Mouse (Mus musculus): ENCODE results near the gene Galk1.

Galk1 gene

DNA sequence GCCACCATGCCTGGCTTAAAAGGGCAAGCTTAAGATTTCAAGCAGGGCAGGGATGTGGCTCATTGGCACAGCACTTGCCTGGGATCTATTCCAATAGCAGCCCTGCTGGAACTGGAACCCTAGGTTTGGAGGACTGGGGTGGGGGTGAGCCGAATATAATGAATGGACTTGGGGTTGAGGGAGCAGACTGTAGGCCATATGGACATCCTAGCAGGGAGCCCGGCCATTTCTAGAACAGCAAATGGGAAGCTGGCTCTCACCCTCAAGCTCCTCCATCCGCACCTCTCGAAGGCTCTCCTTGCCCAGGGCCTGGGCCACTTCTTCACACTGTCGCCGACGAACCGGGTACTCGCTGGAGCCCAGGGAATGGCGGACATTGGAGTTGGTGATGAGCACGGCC, 2.9 kb downstream of the Galk1 start:
- DNase-seq (ENCODE audit: low spot score): no peak

DNA sequence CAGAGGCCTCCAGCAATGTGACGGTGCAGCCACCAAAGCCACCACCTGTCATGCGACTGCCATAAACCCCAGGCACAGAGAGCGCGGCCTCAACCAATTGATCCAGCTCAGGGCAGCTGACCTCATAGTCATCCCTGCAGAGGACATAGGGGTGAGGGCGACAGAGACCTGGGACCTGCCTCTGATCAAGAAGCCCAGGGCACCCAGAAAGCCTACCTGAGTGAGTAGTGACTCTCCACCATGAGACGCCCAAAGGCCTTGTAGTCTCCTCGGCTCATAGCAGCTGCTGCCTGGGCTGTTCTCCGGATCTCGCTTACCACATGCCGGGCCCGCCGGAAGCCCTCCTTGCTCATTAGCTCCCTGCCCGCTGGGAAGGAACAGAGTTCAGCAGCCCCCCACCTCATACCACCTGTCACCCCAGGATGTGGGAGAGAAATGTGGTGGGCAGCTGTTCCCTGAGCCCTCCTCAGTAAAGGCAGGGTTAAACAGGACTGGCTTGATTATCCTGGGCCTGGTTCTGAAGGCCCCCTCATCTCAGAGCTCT, 3.6 kb downstream of the Galk1 start:
- no peak for DNase-seq (ENCODE audit: low spot score)

DNA sequence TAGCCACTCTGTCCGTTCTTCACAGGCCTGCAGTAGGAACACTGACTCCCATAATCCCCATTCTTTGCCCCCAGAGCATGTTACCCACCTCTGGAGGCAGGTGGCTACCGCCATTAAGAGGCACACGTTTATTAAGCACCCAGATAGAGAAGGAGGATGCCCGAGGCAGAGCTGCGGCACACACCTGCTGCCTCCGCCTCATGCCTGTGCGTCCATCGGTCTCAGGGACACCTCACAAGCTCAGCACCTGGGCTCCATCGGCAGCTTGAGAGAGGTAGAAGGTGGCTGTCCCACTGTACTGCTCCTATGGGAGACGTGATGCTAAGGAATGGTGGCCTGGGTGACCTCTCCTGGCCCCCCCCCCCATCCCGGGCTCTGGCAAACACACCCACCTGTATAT, 4.1 kb downstream of the Galk1 start:
- no peak for DNase-seq (ENCODE audit: low spot score)

DNA sequence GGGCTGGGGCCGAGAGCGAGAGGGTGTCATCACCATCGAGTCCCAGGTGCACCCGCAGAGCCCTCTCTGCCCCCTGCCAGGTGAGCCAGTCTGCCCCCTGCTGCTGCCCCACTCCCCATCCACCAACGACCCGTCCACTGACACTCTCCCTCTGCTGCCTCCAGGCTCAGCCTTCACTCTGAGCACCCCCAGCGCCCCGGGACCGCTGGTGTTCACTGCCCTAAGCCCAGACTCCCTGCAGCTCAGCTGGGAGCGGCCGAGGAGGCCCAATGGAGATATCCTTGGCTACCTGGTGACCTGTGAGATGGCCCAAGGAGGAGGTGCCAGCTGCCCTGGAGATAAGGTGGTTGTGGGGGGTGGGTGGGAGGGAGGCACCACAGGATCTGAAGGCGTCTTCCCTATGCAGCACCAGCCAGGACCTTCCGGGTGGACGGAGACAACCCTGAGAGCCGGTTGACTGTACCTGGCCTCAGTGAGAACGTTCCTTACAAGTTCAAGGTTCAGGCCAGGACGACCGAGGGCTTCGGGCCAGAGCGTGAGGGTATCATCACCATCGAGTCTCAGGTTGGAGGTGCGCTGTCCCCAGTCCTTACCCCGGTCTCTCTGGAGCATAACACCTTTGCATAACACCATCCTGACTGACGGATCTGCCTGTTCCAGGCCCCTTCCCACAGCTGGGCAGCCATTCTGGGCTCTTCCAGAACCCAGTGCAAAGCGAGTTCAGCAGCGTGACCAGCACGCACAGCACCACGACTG, 5.2 kb downstream of the Galk1 start:
- DNase-seq (ENCODE audit: low spot score): no peak

DNA sequence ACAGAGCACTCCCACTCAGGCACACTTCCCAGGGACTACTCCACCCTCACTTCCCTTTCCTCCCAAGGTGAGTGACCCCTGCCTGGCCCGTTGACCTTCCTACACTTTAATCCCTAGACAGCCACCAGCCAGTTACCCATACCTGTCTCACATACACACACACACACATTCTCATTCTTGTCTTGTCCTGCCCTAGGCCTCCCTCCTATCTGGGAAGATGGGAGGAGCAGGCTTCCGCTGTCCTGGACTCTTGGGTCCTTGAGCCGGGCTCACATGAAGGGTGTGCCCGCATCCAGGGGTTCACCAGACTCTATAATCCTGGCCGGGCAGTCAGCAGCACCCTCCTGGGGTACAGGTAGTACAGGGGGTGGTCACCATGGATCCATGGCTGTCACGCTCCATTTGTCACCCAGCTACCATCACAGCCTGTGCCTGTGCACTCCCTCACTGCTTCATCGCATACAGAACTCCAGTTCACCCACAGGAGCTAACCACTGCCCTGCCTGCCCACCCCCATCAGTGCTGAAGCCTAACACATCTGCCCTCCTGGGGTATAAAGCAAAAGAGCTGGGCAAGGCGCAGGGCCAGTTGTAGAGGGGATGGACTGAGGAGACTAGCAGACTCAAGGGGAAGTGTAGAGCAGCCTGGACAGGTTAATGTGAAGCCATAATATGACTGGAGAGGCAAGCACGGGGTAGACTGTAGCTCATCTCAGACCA, 6.7 kb downstream of the Galk1 start:
- no peak for DNase-seq (ENCODE audit: low spot score)

DNA sequence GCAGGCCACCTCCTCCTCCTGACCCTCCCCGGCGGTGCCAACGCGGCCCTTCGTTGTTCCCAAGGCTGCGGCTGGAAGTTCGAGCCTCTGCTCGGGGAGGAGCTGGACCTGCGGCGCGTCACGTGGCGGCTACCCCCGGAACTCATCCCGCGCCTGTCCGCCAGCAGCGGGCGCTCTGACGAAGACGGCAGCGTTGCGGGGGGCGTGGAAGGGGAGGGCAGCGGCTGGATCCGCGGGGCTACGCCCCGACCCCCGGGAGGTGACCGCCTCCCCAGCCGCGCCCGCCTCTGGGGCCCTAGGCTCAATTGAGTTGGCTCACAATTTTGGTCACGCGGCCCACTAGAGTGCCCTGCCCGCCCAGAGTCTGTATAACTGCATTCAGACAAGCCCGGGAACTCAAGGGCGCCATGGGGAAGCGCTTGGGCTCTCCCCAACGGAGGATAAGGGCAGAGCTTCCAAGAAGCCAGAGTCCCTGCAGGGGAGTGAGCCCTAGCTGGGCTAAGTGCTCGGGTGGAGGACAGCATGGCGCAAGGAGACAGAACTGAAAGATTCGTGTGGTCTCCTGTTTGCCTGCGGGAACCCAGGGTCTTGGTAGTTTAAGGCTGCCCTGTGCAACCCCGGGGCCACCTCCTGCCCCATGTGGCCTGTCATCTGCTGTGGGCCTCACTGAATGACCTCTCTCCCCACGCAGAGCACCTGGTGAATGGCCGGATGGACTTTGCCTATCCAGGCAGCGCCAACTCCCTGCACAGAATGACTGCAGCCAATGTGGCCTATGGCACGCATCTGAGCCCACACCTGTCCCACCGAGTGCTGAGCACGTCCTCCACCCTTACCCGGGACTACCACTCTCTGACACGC, 7.4 kb downstream of the Galk1 start:
- no peak for DNase-seq (ENCODE audit: low spot score)

DNA sequence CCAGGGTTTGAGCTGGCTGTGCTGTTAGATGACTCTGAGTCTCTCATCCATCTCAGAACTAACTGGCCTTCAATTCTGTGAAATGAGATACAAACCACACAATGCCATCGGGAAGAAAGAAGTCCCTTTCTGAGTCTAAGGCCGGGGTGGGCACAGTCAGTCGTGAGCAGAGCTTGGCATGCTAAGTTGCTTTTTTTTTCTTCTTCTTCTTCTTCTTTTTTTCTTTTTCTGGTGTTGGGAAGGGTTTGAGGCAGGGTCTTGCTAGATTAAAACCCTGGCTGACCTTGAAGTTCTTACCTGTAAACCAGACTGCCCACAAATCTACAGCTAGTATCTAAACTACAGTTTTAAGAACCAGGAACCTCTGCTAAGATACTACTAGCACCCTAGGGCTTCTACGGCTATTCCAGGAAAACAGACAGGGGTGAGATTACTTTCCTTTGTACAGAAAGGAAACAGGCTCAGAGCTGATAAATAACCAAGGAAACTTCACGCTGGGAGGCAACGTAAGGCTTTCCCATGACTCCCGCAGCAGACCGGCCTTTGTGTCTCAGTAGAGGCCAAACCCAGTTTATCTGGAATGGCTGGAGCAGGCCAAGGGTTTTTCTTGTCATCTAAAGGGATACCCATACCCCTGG, 8.2 kb downstream of the Galk1 start:
- no peak for DNase-seq (ENCODE audit: low spot score)

DNA sequence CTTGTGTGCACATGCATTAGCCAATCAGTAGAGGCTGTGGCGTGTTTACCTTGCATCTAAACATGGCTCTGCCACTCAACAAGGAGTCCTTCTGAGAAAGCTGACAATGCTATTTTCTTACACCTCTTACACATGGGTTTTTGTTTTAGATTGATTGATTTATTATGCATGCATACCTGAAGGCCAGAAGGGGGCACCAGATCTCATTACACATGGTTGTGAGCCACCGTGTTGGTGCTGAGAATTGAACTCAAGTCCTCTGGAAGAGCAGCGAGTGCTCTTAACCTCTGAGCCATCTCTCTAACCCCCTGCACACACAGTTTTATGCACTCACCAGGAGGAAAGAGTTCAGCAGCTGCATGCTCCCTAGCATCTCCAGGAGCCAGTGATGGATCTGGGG, 9.6 kb downstream of the Galk1 start:
- DNase-seq (ENCODE audit: low spot score): no peak

DNA sequence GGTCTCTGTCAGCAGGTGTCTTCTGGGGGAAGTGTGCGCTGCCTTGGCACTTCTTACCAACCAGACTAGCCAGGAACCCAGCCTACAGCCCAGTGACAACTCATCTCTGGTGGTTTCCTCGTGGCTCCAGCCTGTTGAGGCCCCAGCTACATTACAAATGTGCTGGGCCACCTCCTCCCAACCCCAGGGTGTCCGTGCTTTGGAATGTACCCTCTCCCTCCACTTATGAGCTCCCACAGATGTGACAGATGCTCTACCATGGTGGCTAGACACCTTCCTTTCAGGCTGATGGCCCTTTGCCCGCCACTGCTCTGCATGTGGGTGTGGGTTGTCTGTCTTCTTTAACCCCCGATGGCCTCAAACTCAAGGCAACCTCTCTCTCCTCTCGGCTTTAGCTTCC, 10.8 kb downstream of the Galk1 start:
- no peak for DNase-seq (ENCODE audit: low spot score)

DNA sequence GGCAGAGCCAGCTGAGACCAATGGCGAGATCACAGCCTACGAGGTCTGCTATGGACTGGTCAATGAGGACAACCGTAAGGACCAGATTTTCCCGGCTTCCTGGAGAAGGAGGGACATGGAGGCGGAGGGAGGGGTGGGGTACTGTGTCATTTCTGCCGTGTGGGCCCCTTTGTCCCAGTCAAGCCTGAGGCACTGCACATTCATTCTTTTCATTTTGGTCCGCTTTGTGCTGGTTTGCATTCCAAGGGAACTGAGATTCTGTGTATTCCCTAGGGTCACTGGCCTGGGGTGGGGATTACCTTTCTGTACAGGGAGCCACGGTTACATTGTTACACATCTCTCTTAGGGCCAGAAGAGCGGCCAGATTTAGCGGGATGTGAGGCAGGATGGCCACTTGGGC, 11.9 kb downstream of the Galk1 start:
- DNase-seq (ENCODE audit: low spot score): no peak

DNA sequence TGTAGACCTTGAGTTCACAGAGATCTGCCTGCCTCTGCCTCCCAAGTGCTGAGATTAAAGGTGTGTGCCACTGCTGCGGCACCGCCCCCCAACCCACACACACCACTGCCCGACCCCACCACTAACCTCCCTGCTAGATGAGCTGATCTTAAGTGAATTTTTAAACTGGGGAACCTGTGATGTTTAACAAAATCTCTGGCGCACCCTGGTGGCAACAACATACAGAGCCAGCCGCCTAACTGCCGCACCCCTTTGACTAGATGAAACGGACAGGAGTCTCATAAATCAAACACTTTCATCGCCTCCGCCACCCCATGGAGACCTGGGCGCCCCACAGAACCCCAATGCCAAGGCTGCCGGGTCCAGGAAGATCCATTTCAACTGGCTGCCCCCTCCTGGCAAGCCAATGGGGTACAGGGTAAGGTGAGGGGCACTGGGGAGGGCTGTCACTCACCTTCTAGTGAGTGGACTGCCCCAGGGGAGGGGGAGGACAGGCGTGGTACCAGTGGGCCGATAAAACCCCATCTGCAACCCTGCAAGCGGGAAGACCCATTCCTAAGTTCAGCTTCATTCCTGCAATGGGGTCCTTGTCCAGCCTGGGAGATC, 12.9 kb downstream of the Galk1 start:
- DNase-seq (ENCODE audit: low spot score): peak; percentile 55

DNA sequence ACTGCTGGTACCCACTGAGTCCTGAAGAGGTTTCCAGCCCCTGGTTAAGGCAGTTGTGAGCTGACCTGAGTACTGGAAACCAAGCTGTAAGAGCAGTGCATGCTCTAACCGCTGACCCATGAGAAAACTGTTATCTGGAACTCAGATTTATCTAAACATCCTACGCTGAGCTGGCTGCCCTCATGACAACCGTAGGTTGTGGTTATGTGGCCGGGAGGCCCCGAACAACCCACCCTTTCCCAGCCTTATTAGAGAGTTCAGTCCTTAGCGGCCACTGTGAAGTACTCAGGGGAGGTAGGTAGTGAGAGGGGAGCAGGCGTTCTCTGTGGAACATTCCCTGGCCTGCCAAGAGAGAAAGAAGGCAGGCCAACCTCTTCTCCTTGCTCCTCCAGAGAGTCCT, 13.5 kb downstream of the Galk1 start:
- DNase-seq (ENCODE audit: low spot score): no peak

DNA sequence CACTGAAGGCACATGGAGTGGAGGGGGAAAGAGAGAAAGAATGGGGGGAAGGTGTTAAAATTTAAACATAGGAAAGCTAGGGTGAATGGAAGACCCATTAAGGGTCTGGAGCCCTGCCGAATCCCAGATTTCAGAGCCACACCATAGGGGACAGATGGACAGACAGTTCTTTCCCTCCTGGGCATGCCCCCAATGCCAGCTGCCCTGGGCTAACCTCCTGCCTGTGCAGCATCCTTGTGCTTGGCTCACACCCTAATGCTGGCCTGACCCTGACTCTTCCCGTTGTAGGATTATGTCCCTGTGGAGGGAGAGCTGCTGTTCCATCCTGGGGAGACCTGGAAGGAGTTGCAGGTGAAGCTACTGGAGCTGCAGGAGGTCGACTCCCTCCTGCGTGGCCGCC, 14.9 kb downstream of the Galk1 start:
- no peak for DNase-seq (ENCODE audit: low spot score)

DNA sequence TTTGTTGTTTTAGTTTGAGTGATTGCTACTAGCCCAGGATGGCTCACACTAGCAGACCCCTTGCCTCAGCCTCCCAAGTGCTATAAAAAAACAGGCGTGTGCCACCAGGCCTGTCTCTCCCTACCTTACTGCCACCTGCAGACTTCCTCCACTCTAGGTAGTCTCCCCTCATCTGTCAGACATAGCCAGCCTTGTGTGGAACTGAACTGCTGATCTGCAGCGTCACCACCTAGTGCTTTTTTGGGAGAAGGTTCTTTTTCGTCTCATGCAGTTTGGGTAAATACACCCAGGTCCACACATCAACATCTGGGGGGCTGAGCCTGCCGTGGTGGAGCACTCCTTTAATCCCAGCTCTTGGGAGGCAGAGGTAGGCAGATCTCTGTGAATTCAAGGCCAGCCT, 15.5 kb downstream of the Galk1 start:
- DNase-seq (ENCODE audit: low spot score): no peak

DNA sequence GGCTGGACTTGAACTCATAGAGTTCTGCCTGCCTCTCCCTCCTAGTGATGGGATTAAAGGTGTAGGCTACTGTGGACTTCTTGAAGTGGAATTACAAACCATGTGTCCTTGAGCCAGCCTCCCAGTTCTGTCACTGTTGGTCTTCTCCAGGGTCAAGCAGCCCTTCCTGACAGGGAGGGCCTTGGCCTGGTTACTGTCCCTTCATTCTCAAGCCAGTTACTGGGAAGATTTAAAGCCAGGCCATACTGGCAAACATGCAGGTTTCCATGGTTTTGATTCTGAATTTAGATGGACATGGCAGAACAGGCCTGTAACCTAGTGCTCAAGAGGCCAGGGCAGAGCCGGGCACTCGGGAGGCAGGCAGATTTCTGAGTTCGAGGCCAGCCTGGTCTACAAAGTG, 17.3 kb downstream of the Galk1 start:
- no peak for DNase-seq (ENCODE audit: low spot score)

DNA sequence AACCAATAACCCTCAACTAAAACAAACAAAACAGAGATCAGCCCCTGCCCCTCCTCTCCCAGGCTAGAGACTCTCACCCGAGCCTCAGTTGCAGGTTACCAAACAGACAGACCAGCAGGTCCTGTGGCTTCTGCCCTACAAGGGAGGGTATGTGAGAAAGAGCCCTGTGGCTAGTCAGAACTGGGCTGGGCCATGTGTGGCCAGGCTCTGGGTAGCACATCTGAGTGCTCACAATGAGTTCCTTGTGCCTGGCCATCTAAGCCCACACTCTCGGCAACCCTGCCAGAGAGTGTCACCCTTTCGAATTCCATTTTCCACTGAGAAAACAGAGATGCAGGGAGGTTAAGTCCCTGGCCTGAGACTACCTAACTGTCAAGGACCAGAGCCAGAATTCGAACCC, 20.4 kb downstream of the Galk1 start:
- no peak for DNase-seq (ENCODE audit: low spot score)

DNA sequence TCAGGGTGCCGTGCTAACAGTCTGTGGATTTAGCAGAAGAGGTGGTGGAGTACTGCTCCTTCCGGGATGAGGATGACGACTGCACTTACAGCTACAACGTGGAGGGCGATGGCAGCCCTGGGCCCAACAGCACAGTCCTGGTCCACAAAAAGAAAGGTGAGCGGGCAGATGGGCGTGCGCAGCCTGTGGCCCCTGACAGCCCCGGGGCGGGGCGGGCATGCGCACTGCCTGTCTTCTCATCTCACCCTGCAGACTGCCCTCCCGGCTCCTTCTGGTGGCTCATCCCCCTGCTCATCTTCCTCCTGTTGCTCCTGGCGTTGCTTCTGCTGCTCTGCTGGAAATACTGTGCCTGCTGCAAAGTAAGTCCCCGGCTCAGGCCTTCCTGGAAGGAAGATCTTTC, 22.8 kb downstream of the Galk1 start:
- DNase-seq (ENCODE audit: low spot score): no peak

DNA sequence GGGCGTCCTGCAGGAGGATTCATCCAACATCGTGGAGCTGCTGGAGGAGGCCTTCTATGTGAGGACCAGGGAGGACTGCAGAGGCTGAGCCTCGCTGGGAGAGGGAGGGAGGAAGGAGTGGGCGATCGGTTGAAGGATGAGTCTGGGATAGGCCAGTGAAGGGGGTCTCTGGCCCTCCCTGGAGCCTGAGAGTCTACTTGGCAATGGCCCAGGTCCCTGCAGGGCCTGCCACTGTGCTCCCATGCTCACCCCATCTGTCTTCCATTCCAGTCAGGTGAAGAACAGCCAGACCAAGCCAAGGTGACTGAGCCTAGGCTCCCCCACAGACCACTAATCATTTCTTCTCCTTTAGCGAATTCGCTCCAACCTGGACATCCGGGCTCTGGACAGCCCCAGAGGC, 29.2 kb downstream of the Galk1 start:
- DNase-seq (ENCODE audit: low spot score): no peak

DNA sequence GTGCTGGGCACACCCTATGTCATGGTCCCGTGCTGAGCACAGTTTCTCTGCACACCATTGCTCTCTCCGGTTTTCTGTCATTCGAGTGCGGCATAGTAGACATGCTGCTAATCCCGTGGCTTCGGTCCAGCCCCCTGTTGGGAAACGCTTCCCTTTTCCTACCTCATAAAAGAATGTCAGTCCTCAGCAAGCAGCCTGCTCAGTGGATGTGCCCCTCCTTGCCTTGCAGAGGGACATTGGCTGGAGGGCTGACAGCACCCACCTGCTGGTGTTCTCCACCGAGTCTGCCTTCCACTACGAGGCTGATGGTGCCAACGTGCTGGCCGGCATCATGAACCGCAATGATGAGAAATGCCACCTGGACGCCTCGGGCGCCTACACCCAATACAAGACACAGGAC, 30.0 kb downstream of the Galk1 start:
- DNase-seq (ENCODE audit: low spot score): no peak

DNA sequence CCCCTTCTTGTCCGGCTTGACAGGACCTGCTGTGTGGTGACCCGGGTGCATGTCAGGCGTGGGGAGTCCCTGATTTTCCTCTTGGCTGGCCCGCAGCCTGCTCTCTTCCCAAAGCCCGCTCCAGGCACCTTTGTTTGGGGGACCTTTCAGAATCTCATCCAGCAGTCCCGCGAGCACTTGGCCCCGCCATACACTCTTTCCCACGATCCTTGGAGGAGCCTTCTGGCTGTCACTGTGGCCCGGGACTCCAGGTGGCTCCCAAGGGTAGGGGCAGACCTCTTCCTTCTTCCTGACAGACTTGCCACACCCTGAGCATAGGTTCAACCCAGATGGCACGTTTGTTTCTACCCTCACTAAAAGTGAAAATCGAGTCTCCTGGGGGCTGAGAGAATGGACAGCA, 37.0 kb downstream of the Galk1 start:
- DNase-seq (ENCODE audit: low spot score): no peak

DNA sequence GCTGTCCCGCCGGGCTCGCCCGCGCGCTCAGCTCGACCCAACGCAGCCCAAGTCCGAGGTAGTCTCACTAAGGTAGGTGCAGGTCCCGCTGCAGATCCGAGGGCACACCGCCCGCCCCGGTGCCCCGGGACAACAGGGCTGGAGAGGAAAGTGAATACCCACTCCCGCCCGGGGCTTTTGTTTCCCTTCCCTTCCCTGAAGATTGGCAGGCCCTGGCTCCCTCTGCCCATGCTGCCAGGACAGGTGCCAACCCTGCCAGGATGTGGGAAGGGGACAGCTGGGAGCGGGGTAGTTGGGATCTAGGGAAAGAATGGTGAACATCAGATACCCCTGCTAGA, 37.5 kb downstream of the Galk1 start:
- DNase-seq (ENCODE audit: low spot score): no peak
